ENCODE assay signal across 9 mouse cellular contexts in genomic region chr2:166945456-166945855, GRCm38 (mm10). TPM values are rescaled to one million over a fixed set of nuclear protein-coding genes. Genes with fewer than 3 reads are reported as not detected.
DNase-seq lines count a peak whose midpoint lies in the region; ATAC-seq and TF ChIP-seq lines count a peak whose summit lies in the region.
"Had no signal": no experiment of that assay in that cellular context is flagged by ENCODE, and none has a peak within 500 bp of the region (broad histone marks: within the 10 kb centered on the region; RNA-seq: fewer than 3 reads in every experiment).

No protein-coding gene starts in this region.

- no peaks in the 10 kb centered on the region for H3K4me1 ChIP-seq in kidney, postnatal 0 days (replicated peaks; ENCODE audit: insufficient read depth, low read length)
- H3K4me1 ChIP-seq in kidney, embryonic 15.5 days: no peaks in the 10 kb centered on the region
- H3K4me1 ChIP-seq in embryonic facial prominence, embryonic 13.5 days: no peaks in the 10 kb centered on the region
- H3K4me1 ChIP-seq: embryonic facial prominence, embryonic 12.5 days had no signal

- no peaks in the 10 kb centered on the region for H3K9me3 ChIP-seq in kidney, postnatal 0 days (replicated peaks; ENCODE audit: low read length)
- H3K9me3 ChIP-seq in kidney, embryonic 15.5 days (replicated peaks): no peaks in the 10 kb centered on the region
- no peaks in the 10 kb centered on the region for H3K9me3 ChIP-seq in embryonic facial prominence, embryonic 13.5 days
- H3K9me3 ChIP-seq: embryonic facial prominence, embryonic 12.5 days had no signal

- no peak overlapping the region for H3K9ac ChIP-seq in kidney, postnatal 0 days (ENCODE audit: low read depth, low read length)
- H3K9ac ChIP-seq in kidney, embryonic 15.5 days: no peak overlapping the region
- H3K9ac ChIP-seq in embryonic facial prominence, embryonic 13.5 days: no peak overlapping the region
- H3K9ac ChIP-seq: embryonic facial prominence, embryonic 12.5 days had no signal

- H3K4me2 ChIP-seq in kidney, postnatal 0 days (ENCODE audit: low read length): no peak overlapping the region
- no peak overlapping the region for H3K4me2 ChIP-seq in kidney, embryonic 15.5 days
- H3K4me2 ChIP-seq in embryonic facial prominence, embryonic 13.5 days: no peak overlapping the region
- H3K4me2 ChIP-seq: embryonic facial prominence, embryonic 12.5 days had no signal

- WGBS in kidney, postnatal 0 days: 41% methylated on average over 4 of the region's 4 CpGs
- WGBS in kidney, embryonic 15.5 days: 55% methylated on average over 4 of the region's 4 CpGs
- WGBS in embryonic facial prominence, embryonic 13.5 days: 49% methylated on average over 4 of the region's 4 CpGs

- ATAC-seq in kidney, postnatal 0 days (replicated peaks; ENCODE audit: low FRiP score, low read depth): 0 out of 2 replicates have a peak, but pooled peaks have one; percentile 25
- ATAC-seq in kidney, embryonic 15.5 days (replicated peaks; ENCODE audit: low FRiP score): no peak
- peak; percentile 26; the same call in 1 of the 2 replicates for ATAC-seq in embryonic facial prominence, embryonic 13.5 days (ENCODE audit: insufficient number of reproducible peaks, insufficient read depth, low FRiP score, low TSS enrichment, low read depth)

- H3K36me3 ChIP-seq in kidney, postnatal 0 days (ENCODE audit: insufficient read depth, low read length): peaks cover 85% of the 10 kb centered on the region
- peaks cover 98% of the 10 kb centered on the region for H3K36me3 ChIP-seq in kidney, embryonic 15.5 days
- peaks cover 90% of the 10 kb centered on the region for H3K36me3 ChIP-seq in embryonic facial prominence, embryonic 13.5 days

- DNase-seq in kidney, postnatal 0 days (ENCODE audit: low spot score): peak; percentile 74
- DNase-seq in MEL-GATA-1-ER (ENCODE audit: extremely low read depth, low read depth): peak; percentile 18
- peak; percentile 15 for DNase-seq in lung, postnatal 36 days
- no peak for DNase-seq in gastrocnemius, postnatal 25 days
- no peak for DNase-seq in layer of hippocampus, adult 9-10 months (ENCODE audit: low spot score)
- DNase-seq in spleen, adult 18-20 months: no peak

- no peak overlapping the region for H3K27ac ChIP-seq in kidney, postnatal 0 days
- no peak overlapping the region for H3K27ac ChIP-seq in kidney, embryonic 15.5 days
- no peak overlapping the region for H3K27ac ChIP-seq in embryonic facial prominence, embryonic 13.5 days
- H3K27ac ChIP-seq: embryonic facial prominence, embryonic 12.5 days had no signal

- H3K27me3 ChIP-seq in kidney, postnatal 0 days (ENCODE audit: insufficient read depth, low read length): no peaks in the 10 kb centered on the region
- no peaks in the 10 kb centered on the region for H3K27me3 ChIP-seq in kidney, embryonic 15.5 days
- H3K27me3 ChIP-seq in embryonic facial prominence, embryonic 13.5 days: no peaks in the 10 kb centered on the region
- H3K27me3 ChIP-seq: embryonic facial prominence, embryonic 12.5 days had no signal

- TF ChIP-seq CTCF in kidney, postnatal 0 days (IDR thresholded peaks at IDR 0.05; ENCODE audit: low read depth): peak; percentile 67

- H3K4me3 ChIP-seq in kidney, postnatal 0 days (replicated peaks; ENCODE audit: low read depth, low read length): no peak overlapping the region
- no peak overlapping the region for H3K4me3 ChIP-seq in kidney, embryonic 15.5 days (replicated peaks)
- no peak overlapping the region for H3K4me3 ChIP-seq in embryonic facial prominence, embryonic 13.5 days
- H3K4me3 ChIP-seq: embryonic facial prominence, embryonic 12.5 days had no signal

RNA-seq across cellular contexts. Expression of gene Cse1l, which starts 39.6 kb away (rescaled TPM):
- polyA plus RNA-seq in kidney, postnatal 0 days (2015; fragmentation: Nextera tagmentation; extraction: Ambion mirVana): 64.2 and 71.6 TPM in 2 replicates
- polyA plus RNA-seq in kidney, embryonic 15.5 days (2015; fragmentation: Nextera tagmentation; extraction: Ambion mirVana): 136 and 138 TPM in 2 replicates
- polyA plus RNA-seq in embryonic facial prominence, embryonic 13.5 days (2015; fragmentation: Nextera tagmentation; extraction: Ambion mirVana): 120 and 123 TPM in 2 replicates
- total RNA-seq in gastrocnemius, postnatal 25 days (2021): 10 to 100 TPM; 47.1 to 49.5 TPM

RNA-seq across cellular contexts. Expression of gene Stau1, which starts 50.6 kb away (rescaled TPM):
- 61.4 and 73.3 TPM in 2 replicates for polyA plus RNA-seq in kidney, postnatal 0 days (2015; fragmentation: Nextera tagmentation; extraction: Ambion mirVana)
- 86.4 and 88.7 TPM in 2 replicates for polyA plus RNA-seq in kidney, embryonic 15.5 days (2015; fragmentation: Nextera tagmentation; extraction: Ambion mirVana)
- 104 and 105 TPM in 2 replicates for polyA plus RNA-seq in embryonic facial prominence, embryonic 13.5 days (2015; fragmentation: Nextera tagmentation; extraction: Ambion mirVana)
- 10 to 100 TPM; 30.4 to 32.3 TPM for total RNA-seq in gastrocnemius, postnatal 25 days (2021)

Comparison
In these comparisons a context has a peak if more than half of its experiments do, and no peak if none do; other contexts are left out.
1. DNase-seq: peak in kidney, postnatal 0 days (single experiment), MEL-GATA-1-ER (single experiment) and lung, postnatal 36 days (single experiment); none in gastrocnemius, postnatal 25 days (single experiment), layer of hippocampus, adult 9-10 months (single experiment) and spleen, adult 18-20 months (0 of 2).